Mouse (Mus musculus) layer of hippocampus, adult 18-20 months (tissue): Measurements from ENCODE around the gene Nr2f1. TPM values are rescaled to one million over a fixed set of nuclear protein-coding genes. Genes with fewer than 3 reads are reported as not detected.
"Not testable (repeated sequence)": the region's sequence is repeated elsewhere in the genome, so short reads cannot be mapped to it uniquely, and the experiment has no call there.

Experiments
- DNase-seq, 2 experiments: peaks; one replicate each; pipeline ENCODE4 v3.0.0; 2022; ENCODE audit warnings: low spot score in 2 of 2
- long read RNA-seq: library from polyadenylated mRNA; stranded (forward); transcript quantifications from one replicate; pipeline ENCODE4 v2.0.0, GENCODE M21; 2021
- total RNA-seq, 2 experiments: library from RNA; stranded (reverse); gene quantifications; 2 replicates each; pipeline ENCODE4 v1.2.3; 2021

Nr2f1 gene
- 10 to 100 TPM; 87.0 to 96.0 TPM for total RNA-seq
- long read RNA-seq, transcript Nr2f1-202 (3 exons, 841 nt), result major isoform, 6 of 29 reads
- long read RNA-seq, transcript Nr2f1-201 (3 exons, 3,207 nt), result minor isoform, 5 of 29 reads
- long read RNA-seq, partial matches to known transcripts, result 5 of 29 reads
- long read RNA-seq, other reads (novel, unspliced or antisense), result 13 of 29 reads

DNA sequence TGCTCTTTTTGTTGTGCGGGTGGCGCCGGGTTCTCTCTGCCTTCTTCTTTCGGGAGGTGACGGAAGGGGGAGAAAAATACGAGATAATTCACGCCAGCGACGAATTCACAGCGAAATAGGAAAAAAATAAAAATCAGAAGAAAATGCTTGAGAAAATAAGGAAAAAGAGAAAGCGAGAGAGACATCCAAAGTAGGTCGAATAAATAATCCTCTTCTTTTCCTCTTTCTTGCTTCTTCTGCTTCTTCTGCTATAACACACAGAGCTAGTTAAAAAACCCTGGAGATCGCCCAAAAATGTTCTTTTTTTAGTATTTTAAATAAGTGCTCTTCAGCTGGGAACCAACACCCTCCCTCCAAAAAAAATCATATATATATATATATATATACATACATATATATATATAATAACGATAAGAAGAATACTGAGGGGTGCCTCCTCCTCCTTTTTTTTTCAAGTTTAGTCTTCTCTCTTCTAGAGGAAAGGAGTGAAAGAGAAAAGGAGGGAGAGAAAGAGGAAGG lies at the start of gene Nr2f1:
Gene Nr2f1 (minus strand): TSS at position 116 of the 519 bp plus-strand sequence.
- DNase-seq, result no peak

DNA sequence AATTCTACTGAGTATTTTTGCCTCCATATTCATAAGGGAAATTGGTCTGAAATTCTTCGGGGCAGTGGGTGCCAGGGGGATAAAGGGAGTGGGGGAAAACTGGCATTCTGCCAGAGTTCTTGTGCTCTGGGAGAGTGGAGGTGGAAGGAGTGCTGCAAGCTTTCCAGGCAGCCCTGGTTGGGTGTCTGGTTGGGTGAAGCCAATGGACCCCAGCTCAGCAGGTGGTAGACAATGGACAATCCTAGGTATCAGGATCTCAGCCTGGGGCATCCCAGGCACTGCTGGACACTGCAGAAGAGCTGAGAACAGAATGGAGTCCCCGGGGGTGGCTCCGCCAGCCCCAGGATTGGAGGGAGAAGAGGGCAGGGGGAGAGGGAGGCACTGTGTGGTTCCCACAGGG lies 22.1 kb upstream of the Nr2f1 start:
- DNase-seq, result no peak

DNA sequence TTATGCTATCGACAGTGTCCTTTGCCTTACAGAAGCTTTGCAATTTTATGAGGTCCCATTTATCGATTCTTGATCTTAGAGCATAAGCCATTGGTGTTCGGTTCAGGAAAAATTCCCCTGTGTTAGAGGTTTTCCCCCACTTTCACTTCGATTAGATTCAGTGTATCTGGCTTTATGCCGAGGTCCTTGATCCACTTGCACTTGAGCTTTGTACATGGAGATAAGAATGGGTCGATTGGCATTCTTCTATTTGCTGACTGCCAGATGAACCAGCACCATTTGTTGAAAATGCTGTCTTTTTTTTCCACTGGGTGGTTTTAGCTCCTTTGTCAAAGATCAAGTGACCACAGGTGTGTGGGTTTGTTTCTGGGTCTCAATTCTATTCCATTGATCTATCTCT lies 20.7 kb upstream of the Nr2f1 start:
- DNase-seq, result not testable (repeated sequence)

DNA sequence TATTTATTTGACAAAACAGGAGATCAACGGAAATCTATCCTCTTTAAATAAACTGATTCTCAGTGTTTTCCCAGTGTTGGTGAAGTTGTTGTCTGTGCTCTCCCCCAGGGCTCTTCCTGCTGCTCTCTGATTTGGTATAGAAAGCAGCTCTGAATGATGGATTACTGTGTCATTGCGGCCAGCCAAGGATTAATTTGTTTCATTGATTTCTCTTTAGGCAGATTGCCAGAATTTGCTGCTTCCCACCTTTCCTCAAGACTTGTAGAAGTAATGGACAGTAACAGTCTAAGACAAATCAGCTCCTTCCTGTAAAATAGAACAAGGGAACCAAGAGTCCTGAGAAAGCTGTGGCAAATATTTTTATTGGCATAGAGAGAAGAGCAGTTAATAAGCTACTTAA lies 15.7 kb upstream of the Nr2f1 start:
- no peak for DNase-seq

DNA sequence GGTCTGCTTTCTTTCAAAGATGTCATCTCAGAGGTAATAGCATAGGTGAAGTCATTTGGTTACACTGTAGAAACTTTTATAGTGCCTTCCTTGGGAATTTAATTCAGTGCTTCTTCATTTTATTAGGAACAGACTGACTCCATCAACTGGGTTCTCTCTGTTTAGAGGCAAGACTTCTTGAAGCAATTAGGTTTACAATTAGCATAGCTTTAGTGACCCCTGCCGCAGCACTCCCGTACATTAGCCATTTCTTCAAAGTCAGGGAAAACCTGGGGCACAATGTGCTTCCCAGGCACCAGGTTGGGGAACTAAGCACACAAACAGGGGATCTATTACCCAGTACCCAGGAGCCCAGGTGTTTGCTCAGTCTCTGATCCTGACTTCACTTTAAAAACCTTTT lies 13.6 kb upstream of the Nr2f1 start:
- DNase-seq, result no peak

DNA sequence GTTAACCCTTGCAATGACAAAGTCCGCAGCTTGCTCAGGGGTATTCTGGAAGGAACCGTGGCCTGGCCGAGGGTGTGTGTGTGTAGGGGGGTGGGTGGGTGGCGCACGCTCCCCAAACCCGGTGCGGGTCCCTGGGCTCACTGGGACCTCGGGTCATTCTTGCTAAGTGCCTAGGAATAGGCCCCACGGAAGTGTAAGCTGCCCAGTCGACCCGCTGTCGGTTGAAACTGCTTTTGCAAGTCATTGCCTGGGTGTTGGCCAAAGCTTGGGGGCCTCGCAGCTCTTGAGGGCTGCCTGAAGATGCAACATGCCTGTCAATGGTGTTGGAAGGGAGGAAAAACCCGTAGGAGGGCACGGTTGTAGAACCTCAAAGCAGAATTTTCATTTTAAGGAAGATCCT lies 12.6 kb upstream of the Nr2f1 start:
- DNase-seq, result no peak

DNA sequence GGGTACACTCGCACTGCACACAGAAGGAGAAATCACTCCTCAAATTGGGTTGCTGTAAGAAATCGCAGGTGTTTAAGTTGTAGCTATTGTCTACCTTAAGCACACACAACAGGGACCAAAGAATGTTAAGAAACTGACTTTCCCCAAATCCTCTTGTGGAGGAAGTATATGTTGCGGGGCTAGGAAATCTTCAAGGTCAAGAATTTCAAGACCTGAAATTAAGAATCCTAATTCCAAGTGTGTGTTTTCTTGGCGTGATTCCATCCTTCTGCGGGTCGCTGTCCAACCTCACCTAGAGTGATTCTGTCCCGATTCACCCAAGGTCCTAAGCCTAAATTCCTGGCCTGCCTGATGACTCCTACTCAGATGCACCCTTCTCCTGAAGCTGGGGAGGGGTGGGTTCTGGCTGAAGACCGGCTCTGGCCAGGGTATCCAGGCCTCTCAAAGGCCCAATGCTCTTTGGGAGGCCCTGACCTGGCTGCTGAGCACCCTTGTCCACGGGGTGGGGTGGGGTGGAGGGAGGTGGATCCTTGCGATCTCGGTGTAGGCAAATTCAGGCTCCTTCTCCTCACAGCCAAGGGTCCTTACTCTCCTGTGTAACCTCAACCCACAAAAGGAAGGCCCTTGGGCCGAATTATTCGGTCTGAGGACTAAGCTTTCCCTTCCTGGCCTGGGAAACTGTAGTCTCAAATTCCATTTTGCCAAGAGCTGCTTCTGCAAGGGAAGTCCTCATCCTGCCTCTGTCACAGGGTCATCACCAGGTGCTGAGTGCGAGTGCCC lies 11.9 kb upstream of the Nr2f1 start:
- no peak for DNase-seq

DNA sequence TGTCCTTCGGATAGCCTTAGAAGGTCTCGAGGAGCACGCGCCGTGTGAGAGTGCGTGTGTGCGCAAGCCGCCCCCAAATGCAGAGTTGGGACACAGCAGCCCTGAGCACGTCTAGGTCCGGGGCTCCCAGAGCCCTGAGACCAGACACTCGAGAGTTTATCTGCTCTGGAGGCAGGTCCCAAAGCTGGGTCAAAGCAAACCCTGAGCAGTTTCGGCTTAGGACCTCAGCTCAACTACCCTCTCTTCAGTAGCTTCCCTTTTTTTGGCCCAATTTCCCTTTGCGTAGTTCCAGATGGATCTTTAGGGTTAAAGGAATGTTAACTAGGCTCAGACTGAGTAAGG lies 11.2 kb upstream of the Nr2f1 start:
- no peak for DNase-seq

DNA sequence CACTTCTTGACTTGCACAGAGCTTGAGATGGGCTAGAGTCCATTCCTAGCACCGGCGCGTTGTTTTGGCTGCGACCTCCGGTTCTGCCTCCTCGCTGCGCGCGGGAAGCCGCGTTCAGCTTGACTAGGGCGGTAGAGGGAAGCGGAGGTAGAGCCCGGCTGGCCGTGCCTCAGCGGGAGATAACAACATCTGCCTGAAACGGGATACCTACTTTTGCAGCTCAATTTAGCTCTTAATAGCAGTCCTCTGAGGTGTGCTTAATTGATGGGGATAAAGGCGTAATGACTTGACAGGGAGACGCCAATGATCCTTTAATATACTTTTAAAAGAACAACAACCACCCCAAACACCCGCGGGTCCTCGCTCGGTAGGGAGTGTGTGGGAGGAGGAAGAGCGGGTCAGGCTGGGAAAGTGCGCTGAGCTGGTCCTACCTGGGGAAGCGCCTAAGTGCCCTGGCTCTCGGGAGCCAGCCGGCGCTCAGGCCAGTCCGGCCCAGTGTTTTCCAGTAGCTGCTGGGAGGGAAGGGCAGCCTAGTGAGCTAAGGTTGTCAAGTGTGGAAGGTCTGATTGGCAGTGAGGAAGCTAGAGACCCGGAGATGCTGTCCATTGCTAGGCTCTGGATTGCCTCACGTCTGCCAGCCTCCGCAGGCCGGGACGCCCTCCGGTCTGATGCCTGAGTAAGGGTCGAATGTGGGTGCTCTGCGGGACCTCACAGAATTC lies 10.6 kb upstream of the Nr2f1 start:
- peak in 1 of 2 experiments; percentile 64 for DNase-seq

DNA sequence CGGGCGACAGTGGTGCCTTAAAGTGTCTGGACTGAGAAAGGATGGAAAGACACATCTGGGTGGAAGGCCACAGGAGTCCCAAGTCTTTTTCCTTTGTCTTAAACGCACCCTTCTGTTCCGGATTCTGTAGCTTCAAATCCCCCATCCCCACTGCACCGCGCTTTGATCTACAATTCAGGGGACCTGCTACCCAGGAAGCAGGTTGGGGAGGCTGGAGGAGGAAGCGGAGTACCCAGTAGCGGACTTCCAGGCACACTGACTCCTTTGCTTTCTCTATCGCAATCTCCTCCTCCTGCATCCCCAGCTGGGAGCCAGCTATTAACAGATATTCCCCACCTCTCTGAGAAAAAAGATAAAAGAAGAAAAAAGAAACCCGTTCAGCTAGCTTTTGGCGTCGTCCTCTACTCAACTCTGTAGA lies 10.1 kb upstream of the Nr2f1 start:
- peak in 1 of 2 experiments; percentile 51 for DNase-seq

DNA sequence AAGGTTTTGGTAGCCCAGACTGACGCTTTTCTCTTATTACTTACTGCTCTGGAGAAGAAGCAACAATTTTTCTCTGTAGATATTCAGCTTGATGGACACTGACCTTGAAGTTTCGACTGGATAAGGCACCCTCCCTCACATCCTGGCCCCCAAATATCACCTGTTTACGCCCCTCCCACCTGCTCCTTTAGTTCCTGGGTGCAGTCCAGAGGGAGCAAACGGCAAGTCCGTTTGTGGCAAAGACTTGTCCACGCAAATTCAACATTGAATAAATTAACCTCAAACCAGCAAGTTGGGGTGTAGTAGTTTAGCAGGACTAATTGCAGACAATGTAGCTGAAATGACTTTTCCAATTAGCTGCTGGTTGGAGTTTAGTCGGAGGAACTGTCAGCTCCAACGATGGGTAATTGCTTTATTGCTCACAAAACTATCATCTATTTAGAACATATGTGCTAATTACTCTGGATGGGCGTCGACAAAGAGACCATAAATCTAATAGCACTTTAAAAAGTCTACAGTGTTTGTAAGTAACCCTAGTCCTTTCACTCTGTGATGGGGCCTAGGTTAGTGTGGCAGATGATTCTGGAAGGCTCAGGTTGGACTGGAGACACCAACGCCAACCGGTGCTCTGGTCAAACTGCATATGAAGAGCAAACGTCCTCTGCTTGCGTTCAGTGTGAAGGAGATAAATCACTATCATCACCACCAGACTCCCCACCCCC lies 9.3 kb upstream of the Nr2f1 start:
- DNase-seq, result peak in 1 of 2 experiments; percentile 20

DNA sequence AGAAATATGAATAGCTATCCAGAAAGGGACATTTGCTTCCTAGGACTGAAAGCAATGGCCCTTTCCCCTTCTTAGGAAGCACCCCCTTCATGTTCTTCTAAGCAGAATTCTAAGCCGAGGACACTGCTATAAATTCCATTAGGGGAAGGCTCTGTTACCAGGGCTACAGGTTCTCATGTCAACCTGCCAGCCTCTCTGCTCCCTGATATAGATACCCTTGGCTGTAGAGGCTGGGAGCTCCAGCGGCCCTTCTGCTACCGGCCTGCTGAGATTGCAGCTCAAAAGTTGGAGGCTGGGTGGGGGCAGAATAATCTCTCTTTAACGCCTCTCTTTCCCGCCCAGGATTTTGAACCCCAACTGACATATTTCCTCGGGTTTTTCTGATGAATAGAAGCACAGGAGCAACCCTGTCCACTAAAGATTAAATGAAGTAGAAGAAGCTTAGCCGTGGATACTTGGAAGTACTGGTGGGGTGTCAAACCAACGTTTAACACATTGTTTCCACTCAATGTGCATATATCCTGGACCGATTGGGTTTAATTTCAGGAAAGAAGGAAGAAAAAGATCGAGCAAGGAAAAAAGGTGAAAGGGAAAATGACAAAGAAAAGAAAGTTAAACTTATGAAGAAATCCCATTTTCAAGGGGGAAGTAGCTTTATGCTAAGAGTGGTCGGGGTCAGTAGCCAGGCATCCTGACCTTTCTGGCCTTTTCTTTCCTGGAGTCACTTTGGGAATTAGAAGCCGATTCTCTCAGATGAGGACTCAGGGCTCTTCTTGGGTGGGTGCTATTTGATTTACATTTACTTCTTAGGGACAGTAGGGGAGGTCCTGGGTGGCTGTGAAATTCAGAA lies 8.5 kb upstream of the Nr2f1 start:
- peak in 1 of 2 experiments; percentile 66 for DNase-seq

DNA sequence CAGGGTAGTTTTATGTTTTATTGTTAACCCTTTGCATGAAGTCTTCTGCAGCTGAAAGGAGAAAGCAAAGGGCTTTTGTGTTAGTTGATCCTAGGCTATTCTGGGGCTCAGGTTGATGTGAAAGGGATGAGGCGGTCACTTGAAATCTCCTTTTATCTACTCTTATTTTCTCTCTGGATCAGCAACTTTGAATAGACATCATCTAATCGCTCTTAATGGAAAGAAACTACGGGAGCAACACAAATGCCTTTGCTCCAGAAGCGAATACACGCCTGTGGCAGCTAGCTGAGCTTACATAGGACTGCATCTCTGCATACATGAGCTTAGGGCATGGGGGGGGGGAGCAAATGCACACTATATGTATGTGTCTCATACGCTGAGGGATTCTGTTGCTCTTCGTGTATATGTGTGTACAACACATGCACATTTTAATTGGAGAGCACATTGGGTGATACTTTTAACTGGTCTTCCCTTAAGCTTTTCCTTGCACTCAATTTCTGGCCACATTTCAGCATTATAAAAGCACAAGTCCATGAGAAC lies 7.4 kb upstream of the Nr2f1 start:
- peak in 1 of 2 experiments; percentile 39 for DNase-seq

DNA sequence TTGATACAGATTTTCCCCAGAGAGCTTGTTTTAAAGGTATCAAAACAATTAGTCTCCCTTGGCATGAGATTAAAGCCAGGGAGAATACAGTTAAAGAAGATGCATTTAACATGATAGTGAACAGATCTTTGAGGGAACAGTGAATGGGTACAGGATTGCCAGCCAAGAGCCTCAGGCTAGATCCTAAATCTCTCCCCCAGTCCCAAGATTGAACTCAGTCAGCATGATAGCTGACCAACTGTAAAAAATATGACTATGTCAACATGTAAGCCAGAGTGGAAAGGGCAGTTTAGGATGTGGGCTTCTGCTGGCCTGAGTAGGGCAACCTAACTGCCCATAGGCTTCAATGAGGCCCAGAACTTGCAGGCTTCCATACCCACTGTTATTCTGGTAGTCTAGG lies 5.9 kb upstream of the Nr2f1 start:
- no peak for DNase-seq

DNA sequence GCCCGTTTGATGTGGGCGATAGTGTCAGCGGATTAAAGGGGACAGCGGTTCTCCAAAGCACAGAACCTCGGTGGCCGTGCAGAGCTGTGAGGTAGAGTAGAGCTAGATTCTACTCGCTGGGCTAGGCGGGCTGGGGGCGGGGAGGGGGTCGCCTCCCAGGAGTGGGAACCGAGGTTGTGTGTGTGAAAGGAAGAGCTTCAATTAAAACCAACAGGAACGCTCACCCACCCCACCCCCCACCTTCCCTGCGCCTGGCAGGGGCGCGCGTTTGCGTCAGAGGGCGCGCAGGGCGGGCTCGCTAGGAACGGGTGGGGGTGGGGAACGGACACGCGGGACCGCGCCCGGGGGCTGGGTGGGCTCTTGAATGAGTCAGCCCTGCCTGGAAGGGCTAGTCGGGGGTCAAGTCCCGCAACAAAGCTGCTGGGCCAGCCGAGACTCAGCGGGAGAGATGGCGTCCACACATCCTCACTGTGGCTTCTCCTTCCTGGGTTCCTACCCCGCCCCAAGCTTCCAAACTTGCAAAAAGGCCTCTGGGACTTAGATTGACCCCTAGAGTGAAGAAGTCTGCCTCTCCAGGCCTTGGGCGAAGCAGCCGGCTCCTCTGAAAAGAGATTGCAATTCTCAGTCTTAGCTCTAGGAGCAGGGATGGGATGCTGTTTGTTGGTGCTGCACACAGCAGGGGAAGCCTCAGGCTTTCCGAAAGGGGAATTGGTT lies 3.9 kb upstream of the Nr2f1 start:
- DNase-seq, result peak in 1 of 2 experiments; percentile 87

DNA sequence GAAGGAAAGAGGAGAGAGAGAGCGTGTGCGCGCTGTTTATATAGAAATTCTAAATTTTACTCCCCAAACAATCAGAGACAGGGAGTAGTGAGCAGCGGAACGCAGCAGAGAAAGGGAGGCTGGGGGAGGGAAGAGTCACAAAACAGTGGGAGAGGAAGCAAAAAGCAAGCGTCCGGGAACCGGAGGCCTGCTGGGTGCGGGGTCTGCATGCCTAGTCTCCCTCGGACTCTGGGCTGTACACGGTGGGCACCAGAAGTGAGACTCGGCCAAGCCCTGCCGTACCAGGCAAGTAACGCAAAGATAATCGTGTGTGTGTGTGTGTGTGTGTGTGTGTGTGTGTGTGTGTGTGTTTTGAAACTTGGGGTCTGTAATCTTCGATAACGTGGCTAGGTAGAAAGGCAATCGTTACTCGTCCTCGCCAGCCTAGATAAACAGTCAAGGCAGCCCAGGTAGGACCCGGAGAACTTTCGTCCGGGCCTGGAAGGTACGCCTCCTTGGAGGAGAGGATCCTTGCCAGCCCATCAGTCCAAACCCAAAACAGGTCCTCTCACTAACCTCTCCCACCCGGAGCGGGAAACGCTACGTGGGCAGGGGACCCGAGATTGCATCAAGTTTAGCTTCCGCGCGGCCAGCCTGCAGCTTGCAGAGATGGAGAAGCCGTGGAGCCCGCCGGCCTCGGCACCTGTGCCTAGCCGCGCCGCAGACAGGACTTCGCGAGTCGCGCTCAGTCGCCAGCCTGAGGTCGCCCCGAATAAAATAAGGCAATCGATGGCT lies 3.2 kb upstream of the Nr2f1 start:
- peak in 1 of 2 experiments; percentile 67 for DNase-seq

DNA sequence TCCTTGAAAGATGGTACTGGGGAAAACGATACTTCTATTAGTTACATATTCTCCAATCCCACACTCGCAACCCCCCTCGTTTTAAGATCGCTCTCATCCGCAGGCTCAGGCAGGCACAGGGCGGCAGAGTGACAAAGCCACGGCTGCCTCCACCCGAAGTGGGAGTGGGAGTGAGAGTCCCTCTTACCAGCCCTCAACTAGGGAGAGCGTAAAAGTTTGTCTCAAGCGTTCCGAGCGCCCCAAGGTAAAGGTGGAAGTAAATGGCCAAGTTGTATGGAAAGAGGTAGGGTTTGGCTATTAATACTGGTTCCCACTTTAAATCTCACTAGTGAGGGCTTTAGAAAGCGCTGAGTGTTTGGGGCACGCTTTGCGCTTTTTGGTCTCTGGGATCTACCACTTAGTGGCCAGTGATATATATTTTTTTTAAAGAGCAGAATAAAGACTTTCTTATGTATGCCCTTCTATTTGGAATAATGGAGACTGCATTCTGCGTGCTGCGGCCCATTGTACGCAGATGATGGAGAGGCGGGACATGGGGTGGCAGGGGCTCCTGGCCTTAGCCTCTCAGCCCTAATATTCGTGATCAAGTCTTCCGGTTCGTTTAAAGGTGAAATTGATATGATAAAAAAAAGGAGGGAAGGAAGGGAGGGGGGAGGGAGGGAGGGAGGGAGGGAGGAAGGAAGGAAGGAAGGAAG lies 2.5 kb upstream of the Nr2f1 start:
- DNase-seq, result no peak
